Mouse (Mus musculus) erythroblast, adult 5-6 weeks (primary cell): ENCODE measurements at regions not wholly inside any gene's neighbourhood (a gene's known extent, or its start where the extent isn't known, plus 50 kb on each side); places are given as distances from the start of the nearest gene placed in this dataset.

Experiments
- ATAC-seq: replicated peaks from 2 replicates; pipeline ENCODE4 v1.8.0; 2016; ENCODE audit warnings: moderate number of reproducible peaks, mild to moderate bottlenecking, moderate TSS enrichment, inconsistent platforms; ENCODE audit not compliant: poor library complexity, low FRiP score, severe bottlenecking

DNA sequence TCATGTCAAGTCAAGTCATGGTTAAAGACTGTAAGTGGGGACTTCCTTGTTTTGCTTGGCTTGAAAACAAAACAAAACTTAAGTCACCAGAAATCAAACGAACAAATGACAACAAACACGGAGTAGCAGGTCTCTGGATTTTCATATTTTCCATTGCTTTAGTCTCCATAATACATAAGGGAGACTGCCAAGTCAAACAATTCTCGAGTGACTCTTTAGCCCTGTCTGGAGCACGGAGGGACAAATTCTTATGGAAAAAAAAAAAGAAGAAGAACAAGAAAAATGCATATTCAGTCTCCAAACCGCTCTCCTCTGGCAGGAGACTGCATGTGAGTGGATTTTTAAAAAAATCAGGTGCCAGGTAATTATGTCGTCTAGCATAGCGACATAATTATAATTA lies 129.6 kb upstream of the Med14 start:
- no peak for ATAC-seq

DNA sequence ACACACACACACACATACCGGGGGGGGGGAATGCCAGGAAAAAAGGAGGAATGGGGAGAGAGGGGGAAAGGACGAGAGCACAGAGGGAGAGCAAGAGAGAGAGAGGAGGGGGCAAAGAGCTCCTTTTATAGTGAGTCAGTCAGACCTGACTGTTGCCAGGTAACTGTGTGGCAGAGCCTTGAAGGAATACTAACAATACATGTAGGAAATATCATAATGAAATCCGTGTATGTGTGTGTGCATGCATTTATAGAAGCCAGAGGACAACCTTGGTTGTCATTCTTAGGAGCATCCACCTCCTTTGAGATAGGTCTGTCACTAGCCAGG lies 127.6 kb upstream of the Med14 start:
- no peak for ATAC-seq

DNA sequence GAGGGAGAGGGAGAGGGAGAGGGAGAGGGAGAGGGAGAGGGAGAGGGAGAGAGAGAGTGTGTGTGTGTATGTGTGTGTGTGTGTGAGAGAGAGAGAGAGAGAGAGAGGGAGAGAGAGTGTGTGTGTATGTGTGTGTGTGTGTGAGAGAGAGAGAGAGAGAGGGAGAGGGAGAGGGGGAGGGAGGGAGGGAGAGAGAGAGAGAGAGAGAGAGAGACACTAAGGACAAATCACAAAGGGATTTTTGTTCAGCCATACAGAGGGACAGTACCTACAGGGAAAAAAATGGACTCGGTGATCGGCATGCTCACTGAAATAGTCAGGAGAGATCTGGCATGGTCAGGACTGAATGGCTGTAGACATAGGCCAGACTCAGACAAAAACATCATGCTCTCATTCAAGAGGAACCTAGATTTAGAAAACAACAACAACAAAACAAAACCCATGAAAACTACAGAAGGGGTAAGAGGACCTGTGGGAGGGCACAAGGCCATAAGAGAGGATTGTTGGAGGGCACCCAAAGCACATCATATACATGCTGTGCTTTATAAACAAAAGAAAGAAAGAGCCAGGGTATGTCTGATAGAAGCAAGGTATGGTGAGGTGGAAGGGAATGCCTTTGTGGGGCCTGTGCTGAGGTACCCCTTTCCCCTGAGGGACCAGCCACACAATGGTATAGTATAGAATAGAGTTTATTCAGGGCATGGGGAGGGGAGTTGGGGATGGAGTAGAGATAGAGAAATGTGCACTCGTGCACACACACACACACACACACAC lies 127.0 kb upstream of the Med14 start:
- ATAC-seq, result no peak

DNA sequence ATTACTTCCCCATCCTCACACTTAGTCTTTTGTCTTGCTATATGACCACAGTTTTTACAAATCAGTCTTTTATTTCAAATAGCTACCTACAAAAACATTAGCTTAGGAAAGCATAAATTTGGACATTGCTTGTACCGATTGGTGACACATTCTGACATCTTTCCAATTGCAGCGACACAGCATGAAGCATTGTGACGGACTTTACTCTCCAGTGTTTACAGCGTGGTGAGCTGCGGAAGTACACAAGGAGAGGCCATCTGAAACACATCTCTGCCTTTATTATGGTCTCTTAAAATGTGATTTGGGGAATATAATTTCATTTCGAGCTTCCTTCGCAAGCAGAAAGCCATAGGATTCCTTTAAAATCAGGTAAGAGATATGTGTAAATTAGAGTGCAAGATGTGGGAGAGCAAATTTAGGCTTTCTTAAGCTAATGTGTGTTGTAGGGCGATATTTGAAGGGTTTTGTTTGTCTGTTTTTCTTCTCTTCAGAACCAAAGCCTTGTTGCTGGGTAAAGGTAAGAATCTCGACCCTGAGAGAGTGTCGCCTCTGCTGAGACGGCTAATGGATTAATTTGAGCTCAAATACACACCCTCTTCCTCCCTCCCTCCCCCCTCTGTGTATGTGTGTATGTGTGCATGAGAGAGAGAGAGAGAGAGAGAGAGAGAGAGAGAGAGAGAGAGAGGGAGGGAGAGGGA lies 126.3 kb upstream of the Med14 start:
- no peak for ATAC-seq

DNA sequence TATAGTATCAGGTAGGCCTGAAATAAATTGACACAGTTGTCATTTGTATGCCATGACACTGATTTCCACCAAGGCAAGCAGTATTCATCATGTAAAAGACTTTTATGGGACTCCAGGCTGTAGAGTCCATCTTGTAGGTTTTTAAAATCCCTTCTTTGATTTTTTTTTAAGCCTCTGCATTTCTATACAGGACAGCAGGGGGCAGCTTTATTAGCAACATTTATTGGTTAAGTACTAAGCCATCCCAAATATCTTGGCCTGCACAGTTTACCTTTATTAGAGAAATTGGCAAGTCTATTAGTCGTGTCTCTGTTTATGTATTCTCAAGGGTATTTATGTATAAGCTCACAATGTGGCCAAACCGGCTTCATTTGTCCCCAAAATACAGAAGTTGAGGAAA lies 125.6 kb upstream of the Med14 start:
- no peak for ATAC-seq

DNA sequence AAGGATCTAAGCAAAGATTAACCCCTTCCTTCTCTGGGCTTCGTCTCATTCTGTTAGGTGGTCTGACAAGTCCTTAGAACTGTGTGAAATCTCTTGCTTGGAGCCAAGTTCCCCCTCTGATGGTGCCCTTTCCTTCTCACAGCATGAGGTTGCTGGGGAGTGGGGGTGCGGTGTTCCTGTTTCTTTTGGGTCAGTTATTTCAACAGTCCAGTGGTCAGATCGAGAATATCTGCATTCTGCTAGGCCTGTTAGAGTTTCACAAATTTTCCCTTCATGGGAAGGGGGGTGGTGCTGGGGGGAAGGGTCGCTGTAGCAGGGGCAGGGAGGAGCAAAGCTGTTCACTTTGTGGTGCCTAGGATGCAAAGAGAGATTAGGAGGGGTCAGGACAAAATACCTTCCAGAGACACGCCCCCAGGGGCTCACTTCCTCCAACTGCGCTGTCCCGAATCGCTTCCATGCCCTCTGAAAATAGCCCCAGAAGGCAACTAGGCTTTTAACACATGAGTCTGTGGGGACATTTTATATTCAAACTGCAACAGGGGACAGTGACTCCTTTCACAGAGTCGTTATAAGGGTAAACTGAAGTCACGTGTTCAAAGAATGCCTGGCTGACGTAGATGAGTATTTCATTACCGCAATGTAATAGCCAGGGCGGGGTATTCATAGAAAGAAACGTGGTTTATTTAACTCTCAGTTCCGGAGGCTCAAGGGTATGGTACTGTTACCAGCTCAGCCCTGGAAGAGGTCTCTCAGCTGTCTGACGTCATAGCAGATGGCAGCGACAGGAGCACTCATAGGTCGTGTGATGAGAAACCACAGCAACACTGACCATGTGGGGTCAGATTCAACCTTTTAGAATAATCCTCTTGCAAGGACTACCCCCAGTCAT lies 124.5 kb upstream of the Med14 start:
- ATAC-seq, result no peak

DNA sequence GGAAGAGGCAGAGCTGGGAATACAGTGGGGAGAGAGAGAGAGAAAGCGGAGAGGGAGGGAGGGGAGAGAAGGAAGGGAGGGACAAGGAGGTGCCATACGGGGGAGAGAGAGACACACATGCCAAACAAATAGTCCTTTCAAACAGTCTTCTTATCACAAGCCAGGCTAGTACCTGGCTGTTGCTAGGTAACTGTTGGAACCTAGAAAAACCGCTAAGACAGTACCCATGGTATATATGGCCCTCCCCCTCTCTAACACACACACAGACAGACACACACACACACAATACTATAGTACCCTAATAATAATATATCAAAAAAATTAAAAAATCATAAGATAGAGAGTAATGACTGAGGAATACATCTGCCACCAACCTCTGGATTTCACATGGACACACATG lies 117.4 kb upstream of the Med14 start:
- ATAC-seq, result no peak

DNA sequence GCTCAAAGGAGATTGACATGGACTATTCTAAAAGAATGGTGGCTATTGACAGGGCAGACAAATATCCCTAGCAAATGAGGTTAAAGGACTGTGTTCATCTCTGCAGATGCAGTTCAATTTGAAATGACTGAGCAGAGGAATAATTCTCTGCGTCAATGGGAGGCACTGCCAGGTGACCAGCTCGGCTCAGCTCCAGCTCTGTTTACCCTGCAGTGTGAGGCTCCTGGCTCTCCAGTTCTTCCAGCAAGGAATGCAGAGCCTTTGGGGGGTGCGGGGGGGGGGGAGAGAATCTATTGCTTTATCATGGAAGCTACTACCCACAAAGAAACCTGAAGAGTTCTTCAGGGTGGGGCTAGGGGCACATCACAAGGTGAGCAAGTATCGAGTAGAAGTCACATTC lies 115.6 kb upstream of the Med14 start:
- ATAC-seq, result no peak

DNA sequence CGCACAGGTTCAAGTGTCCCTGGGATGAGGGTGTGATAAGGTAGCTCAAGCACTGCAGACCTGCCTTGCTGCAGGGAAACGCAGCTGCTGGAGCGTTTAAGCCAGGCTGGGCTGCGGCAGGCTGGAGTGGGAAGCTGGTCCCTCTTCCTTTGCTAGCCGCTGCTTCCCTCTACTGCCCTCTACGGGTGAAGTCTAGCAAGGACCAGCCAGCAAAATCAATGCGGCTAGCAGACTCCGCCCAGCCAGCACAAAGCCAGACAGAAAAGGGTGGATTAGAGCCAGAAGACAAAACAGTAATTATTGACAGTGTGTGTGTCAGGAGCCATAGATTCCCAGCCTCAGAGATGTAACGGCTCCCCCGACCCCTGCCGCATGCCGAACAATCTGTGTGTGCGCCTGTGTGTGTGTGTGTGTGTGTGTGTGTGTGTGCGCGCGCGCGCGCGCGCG lies 111.8 kb upstream of the Med14 start:
- peak; percentile 83 for ATAC-seq

DNA sequence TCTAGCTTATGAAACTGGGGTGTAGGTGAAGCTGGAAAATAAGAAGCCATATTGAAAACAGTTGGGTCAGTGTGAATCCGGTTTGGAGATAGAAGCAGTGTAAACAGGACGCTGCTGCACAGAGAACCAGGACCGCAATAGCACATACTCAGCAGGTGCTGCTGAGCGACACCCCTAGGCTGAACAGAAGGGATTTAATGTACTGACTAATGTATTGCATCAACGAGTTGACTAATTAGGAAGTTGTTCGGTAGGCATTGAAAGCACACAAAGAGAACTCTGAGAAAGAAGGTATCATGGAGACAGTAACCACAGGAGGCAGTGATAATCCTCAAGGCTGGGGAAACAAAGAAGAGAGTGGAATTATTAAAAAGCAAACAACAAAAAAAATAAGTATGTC lies 111.4 kb upstream of the Med14 start:
- ATAC-seq, result no peak

DNA sequence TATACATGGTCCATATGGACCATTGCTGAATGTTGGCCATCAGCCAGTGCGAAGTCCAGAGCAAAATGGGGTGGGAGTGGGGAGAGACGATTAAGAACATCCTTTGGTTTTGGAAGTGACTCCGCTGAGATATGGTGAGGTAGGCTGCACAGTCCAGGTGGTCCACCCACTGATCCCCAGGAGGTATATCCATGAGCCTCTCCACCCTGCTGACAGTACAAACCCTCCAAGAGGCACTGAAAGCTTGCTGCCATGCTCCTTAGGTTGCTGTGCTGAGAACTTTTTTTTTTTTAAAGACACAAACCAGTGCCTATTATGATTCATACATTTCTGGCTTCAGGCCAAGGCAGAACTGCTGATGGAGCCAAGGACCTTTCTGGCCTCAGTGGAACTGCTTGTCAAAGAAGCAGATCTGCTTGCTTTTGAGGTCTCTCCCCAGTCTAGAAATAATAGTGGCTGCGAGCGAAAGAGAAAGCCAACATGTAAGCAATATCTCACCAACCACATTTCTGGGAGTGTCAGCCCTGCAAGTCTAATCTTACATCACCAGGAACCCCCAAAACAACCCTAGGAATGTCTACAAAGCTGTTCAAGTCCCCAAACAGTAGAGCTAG lies 105.1 kb upstream of the Med14 start:
- ATAC-seq, result peak; percentile 43

DNA sequence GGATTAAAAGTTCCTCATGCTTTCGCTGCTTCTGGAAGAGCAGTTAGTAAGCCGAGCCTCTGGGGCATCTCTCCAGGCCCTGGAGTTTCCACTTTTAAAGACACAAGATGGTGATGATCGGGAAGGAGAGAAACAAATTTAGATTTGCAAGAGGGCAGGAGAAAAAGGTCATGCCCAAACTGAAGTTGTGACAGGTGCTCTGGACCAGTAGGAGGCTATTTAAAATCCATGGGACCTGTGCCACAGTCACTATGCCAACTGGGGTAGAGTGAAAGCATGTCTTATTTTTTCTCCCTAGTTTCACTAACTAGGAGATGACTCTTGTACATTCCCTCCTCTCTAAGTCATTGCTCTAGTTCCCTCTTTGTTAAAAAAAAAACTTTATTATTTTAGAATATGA lies 104.3 kb upstream of the Med14 start:
- no peak for ATAC-seq

DNA sequence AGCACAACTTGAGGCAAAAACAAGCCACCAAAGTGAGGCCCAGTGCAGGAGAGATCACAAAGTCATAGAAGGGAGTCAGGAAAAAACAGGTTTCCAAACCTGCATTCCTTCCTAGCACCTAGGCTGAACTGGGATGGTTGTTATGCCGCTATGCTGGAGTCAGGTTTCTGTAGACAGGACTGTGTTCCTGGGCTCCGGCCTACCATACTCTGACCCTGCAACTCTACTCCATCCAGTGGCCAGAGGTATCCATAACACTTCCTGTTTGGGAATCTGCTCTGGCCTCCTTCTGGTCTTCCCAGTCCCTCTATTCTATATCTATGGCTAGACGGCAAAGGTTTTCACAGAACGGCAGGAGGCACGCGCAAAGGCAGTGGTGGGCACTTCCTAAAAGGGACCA lies 98.3 kb upstream of the Med14 start:
- no peak for ATAC-seq

DNA sequence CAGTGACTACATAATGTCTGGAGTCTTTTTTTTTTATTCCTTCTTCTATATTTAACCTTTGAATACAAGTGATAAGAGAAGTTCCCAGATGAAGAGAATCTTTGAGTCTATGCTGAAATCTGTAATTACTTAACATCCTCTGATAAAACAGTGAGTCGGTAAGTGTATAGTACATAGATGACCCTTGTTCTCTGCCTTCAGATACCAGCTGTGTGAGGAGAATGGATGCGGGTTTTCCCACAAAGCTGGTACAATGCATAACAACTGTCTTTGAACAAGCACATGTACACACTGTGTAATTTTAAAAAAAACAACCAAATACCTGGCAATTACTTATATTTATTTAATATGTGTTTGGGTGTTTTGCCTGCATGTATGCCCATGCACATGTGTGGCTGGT lies 96.9 kb upstream of the Med14 start:
- ATAC-seq, result no peak

DNA sequence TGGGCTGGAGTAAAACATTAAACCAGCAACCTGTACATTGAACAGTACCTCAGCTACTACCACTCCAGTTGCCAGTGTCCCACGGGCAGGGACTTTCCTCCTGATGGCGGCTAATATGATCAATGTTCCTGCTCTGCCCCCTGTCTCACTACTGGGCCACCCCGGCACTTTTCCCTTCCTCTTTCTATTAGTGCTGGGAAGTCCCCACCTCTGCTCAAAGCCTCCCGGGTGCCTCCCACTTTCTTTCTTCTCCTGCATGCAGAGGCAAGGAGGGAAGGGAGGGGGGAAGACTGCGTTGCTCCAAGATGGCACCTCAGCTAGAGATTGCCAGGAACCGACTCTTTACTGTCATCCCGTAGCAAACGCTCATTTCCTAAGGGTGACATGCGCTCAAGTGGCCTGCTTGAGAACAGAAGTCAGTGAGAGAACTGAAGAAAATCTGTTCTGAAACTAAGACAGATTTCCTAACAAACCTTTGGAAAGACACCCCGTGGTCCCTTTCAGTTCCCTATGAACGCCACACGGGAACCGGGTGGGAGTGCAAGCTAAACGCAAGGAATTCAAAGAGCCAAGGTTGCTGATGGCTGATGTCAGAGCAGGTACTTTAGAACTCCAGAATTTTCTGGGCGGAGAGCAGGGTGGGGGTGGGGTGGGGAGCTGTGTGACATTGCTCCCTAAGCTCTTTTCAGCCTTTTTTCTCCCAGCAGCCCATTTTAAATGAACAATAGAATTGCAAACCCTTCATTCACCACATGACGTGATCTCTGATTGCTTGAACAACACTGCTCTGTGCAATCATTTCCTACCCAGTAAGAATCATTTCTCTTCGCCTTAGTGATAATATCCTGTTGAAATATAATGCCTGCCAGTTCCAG lies 96.2 kb upstream of the Med14 start:
- ATAC-seq, result no peak

DNA sequence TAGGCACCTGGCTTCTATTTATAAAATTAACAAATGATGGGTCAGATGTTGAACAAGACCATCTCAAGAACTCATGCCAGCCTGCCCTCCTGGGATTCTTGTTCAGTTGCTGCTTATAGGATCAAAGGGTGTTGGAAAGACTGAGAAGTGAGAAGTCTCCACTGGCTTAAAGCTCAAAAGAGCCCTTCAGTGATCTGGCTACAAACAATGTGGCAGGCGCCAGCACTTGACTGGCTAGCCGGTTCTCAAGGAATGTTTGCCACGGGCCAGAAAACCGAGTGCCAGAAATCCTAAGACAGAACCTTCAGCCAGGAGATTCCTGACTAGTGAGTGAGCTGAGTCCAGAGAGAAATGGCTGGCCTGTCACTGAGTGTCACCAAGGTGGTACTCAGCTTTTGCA lies 93.6 kb upstream of the Med14 start:
- ATAC-seq, result no peak

DNA sequence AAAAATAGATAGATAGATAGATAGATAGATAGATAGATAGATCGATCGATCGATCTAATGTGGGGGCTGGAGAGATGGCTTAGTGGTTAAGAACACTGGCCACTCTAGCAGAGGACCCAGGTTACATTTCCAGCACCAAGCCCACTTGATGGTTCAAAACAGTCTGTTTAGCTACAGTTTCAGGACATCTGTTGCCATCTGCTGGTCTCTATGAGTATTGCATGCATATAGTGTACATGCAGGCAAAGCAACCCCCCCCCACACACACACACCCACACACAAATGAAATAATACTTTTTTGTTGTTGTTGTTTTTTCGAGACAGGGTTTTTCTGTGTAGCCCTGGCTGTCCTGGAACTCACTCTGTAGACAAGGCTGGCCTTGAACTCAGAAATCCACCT lies 89.8 kb upstream of the Med14 start:
- no peak for ATAC-seq

DNA sequence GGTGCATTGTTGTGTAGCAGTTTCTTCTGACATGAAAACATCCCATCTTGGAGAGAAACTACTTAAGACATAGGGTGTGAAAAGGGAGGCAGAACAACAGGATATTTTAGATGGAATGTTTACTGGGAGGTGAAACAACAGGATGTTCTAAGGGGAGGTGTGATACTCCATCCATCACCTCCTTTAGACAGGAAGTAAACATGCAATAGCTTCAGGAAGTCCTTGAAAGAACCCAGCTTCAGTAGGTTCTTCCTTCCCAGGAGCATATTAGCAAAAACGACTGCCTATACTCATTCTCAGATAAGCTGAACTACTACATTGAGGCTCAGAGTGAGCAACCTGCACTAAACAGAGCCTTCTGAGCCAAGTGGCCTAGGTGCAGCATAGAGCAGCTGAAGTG lies 82.6 kb upstream of the Med14 start:
- ATAC-seq, result no peak

DNA sequence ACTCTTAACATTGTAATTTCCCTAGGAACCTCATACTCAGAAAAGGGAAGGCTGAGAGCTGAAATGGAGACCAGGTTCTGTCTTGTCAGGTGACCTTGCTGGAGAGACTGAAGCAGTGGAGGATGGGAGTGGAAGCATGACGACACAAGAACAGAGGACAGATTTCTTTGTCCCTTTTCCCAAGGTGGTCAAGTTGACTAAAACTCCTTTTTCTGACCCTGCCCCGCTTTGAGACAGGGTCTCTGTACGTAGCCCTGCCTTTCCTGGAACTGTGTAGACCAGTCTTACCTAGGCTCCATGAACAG lies 79.1 kb upstream of the Med14 start:
- ATAC-seq, result no peak
